Mouse (Mus musculus): ENCODE data around the gene Gm27021. TPM values are rescaled to one million over a fixed set of nuclear protein-coding genes. Genes with fewer than 3 reads are reported as not detected.

The Gm27021 gene
- polyA plus RNA-seq, 1 experiment from 2014 or later: 2.7 TPM

- 2% methylated on average over 40 of the region's 42 CpGs for WGBS
- no peak; the same call in 1 of the 2 replicates for ATAC-seq (ENCODE audit: insufficient number of reproducible peaks, insufficient read depth, low FRiP score, low TSS enrichment, low read depth)
- Histone ChIP-seq H3K4me3 (replicated peaks) (peak overlapping the region; percentile 74), H3K9ac (replicated peaks) (peak overlapping the region; percentile 80), H3K9me3 (peaks cover 7% of the 10 kb centered on the region), H3K36me3 (no peaks in the 10 kb centered on the region; the same call in 1 of the 2 replicates), H3K27me3 (peaks cover 38% of the 10 kb centered on the region), H3K4me2 (peak overlapping the region; percentile 99), H3K4me1 (replicated peaks) (peaks cover 26% of the 10 kb centered on the region), H3K27ac (no peak overlapping the region)
Observed at GRCm38 (mm10) chr8:120634329-120634839, 33.5 kb downstream of the Gm27021 start.

GRCm38 (mm10) chr8:120633665-120634271 is 34.1 kb downstream of the Gm27021 start:
- Histone ChIP-seq H3K9me3 (peaks cover 7% of the 10 kb centered on the region), H3K4me2 (peak overlapping the region; percentile 99), H3K4me3 (replicated peaks) (peak overlapping the region; percentile 74), H3K4me1 (replicated peaks) (peaks cover 26% of the 10 kb centered on the region), H3K27ac (no peak overlapping the region), H3K27me3 (peaks cover 38% of the 10 kb centered on the region), H3K36me3 (no peaks in the 10 kb centered on the region; the same call in 1 of the 2 replicates), H3K9ac (replicated peaks) (peak overlapping the region; percentile 80)
- peak; percentile 35; the same call in 1 of the 2 replicates for ATAC-seq (ENCODE audit: insufficient number of reproducible peaks, insufficient read depth, low FRiP score, low TSS enrichment, low read depth)
- under 1% methylated on average over 43 of the region's 44 CpGs for WGBS

GRCm38 (mm10) chr8:120632969-120633664 is 34.8 kb downstream of the Gm27021 start:
- peak overlapping the region; percentile 99 for H3K4me2 ChIP-seq
- WGBS: 33% methylated on average over 17 of the region's 17 CpGs
- no peak for ATAC-seq (ENCODE audit: insufficient number of reproducible peaks, insufficient read depth, low FRiP score, low TSS enrichment, low read depth)
- H3K27me3 ChIP-seq: peaks cover 38% of the 10 kb centered on the region
- peak overlapping the region; percentile 74 for H3K4me3 ChIP-seq (replicated peaks)
- peaks cover 26% of the 10 kb centered on the region for H3K4me1 ChIP-seq (replicated peaks)
- no peaks in the 10 kb centered on the region; the same call in 1 of the 2 replicates for H3K36me3 ChIP-seq
- peaks cover 7% of the 10 kb centered on the region for H3K9me3 ChIP-seq
- no peak overlapping the region for H3K27ac ChIP-seq
- peak overlapping the region; percentile 80; the same call in 1 of the 2 replicates for H3K9ac ChIP-seq (replicated peaks)

- H3K4me1 ChIP-seq (replicated peaks): peaks cover 26% of the 10 kb centered on the region
- 80% methylated on average over 21 of the region's 21 CpGs for WGBS
- H3K4me2 ChIP-seq: no peak overlapping the region
- peaks cover 38% of the 10 kb centered on the region for H3K27me3 ChIP-seq
- H3K4me3 ChIP-seq (replicated peaks): no peak overlapping the region
- no peak overlapping the region for H3K9ac ChIP-seq (replicated peaks)
- ATAC-seq (ENCODE audit: insufficient number of reproducible peaks, insufficient read depth, low FRiP score, low TSS enrichment, low read depth): no peak
- no peaks in the 10 kb centered on the region; the same call in 1 of the 2 replicates for H3K36me3 ChIP-seq
- H3K9me3 ChIP-seq: peaks cover 7% of the 10 kb centered on the region
- no peak overlapping the region for H3K27ac ChIP-seq
Observed at GRCm38 (mm10) chr8:120631441-120632375, 36.2 kb downstream of the Gm27021 start.

- H3K27ac ChIP-seq: no peak overlapping the region
- no peak overlapping the region for H3K9ac ChIP-seq (replicated peaks)
- WGBS: 36% methylated on average over 6 of the region's 6 CpGs
- no peak overlapping the region for H3K4me3 ChIP-seq (replicated peaks)
- peaks cover 7% of the 10 kb centered on the region for H3K9me3 ChIP-seq
- no peak overlapping the region for H3K4me2 ChIP-seq
- no peaks in the 10 kb centered on the region; the same call in 1 of the 2 replicates for H3K36me3 ChIP-seq
- ATAC-seq (ENCODE audit: insufficient number of reproducible peaks, insufficient read depth, low FRiP score, low TSS enrichment, low read depth): no peak
- peaks cover 26% of the 10 kb centered on the region for H3K4me1 ChIP-seq (replicated peaks)
- peaks cover 38% of the 10 kb centered on the region for H3K27me3 ChIP-seq
Observed at GRCm38 (mm10) chr8:120630848-120631247, 37.0 kb downstream of the Gm27021 start.

- Histone ChIP-seq H3K27me3 (peaks cover 33% of the 10 kb centered on the region), H3K4me2 (no peak overlapping the region), H3K4me3 (replicated peaks) (no peak overlapping the region), H3K27ac (no peak overlapping the region), H3K36me3 (no peaks in the 10 kb centered on the region; the same call in 1 of the 2 replicates), H3K9ac (replicated peaks) (no peak overlapping the region), H3K4me1 (replicated peaks) (peaks cover 26% of the 10 kb centered on the region), H3K9me3 (peaks cover 7% of the 10 kb centered on the region)
- WGBS: 55% methylated on average over 5 of the region's 5 CpGs
- ATAC-seq (ENCODE audit: insufficient number of reproducible peaks, insufficient read depth, low FRiP score, low TSS enrichment, low read depth): no peak
Observed at GRCm38 (mm10) chr8:120630031-120630430, 37.8 kb downstream of the Gm27021 start.

- WGBS: 91% methylated on average over 5 of the region's 5 CpGs
- no peak overlapping the region for H3K27ac ChIP-seq
- no peak overlapping the region for H3K9ac ChIP-seq (replicated peaks)
- peaks cover under 1% of the 10 kb centered on the region for H3K9me3 ChIP-seq
- no peak for ATAC-seq (ENCODE audit: insufficient number of reproducible peaks, insufficient read depth, low FRiP score, low TSS enrichment, low read depth)
- no peak overlapping the region for H3K4me3 ChIP-seq (replicated peaks)
- peaks cover 6% of the 10 kb centered on the region for H3K27me3 ChIP-seq
- H3K4me2 ChIP-seq: no peak overlapping the region
- H3K4me1 ChIP-seq (replicated peaks): peaks cover 14% of the 10 kb centered on the region; the same call in 1 of the 2 replicates
- H3K36me3 ChIP-seq: no peaks in the 10 kb centered on the region
Observed at GRCm38 (mm10) chr8:120627298-120627697, 40.6 kb downstream of the Gm27021 start.

GRCm38 (mm10) chr8:120626461-120626860 is 41.4 kb downstream of the Gm27021 start:
- H3K9ac ChIP-seq (replicated peaks): no peak overlapping the region
- WGBS: 57% methylated on average over 11 of the region's 11 CpGs
- peaks cover 6% of the 10 kb centered on the region; the same call in 1 of the 2 replicates for H3K27me3 ChIP-seq
- no peak overlapping the region for H3K27ac ChIP-seq
- peaks cover 15% of the 10 kb centered on the region; the same call in 1 of the 2 replicates for H3K4me1 ChIP-seq (replicated peaks)
- ATAC-seq (ENCODE audit: insufficient number of reproducible peaks, insufficient read depth, low FRiP score, low TSS enrichment, low read depth): no peak
- H3K4me3 ChIP-seq (replicated peaks): no peak overlapping the region
- H3K9me3 ChIP-seq: no peaks in the 10 kb centered on the region
- no peaks in the 10 kb centered on the region for H3K36me3 ChIP-seq
- H3K4me2 ChIP-seq: no peak overlapping the region

GRCm38 (mm10) chr8:120623608-120624007 is 44.3 kb downstream of the Gm27021 start:
- ATAC-seq (ENCODE audit: insufficient number of reproducible peaks, insufficient read depth, low FRiP score, low TSS enrichment, low read depth): no peak
- Histone ChIP-seq H3K4me2 (no peak overlapping the region), H3K4me1 (replicated peaks) (0 out of 2 replicates have a peak, but pooled peaks cover 11% of the 10 kb centered on the region), H3K27ac (no peak overlapping the region), H3K9me3 (no peaks in the 10 kb centered on the region), H3K4me3 (replicated peaks) (no peak overlapping the region), H3K27me3 (no peaks in the 10 kb centered on the region; the same call in 1 of the 2 replicates), H3K9ac (replicated peaks) (no peak overlapping the region), H3K36me3 (no peaks in the 10 kb centered on the region)
- WGBS: 26% methylated on average over 2 of the region's 2 CpGs

- H3K27ac ChIP-seq: no peak overlapping the region
Observed at GRCm38 (mm10) chr8:120622161-120622560, 45.7 kb downstream of the Gm27021 start.

More at GRCm38 (mm10) chr8:120622161-120622560, 45.7 kb downstream of the Gm27021 start:
- 72% methylated on average over 14 of the region's 14 CpGs for WGBS
- H3K4me1 ChIP-seq (replicated peaks): peaks cover 14% of the 10 kb centered on the region
- no peaks in the 10 kb centered on the region for H3K9me3 ChIP-seq
- ATAC-seq (ENCODE audit: insufficient number of reproducible peaks, insufficient read depth, low FRiP score, low TSS enrichment, low read depth): no peak
- H3K4me2 ChIP-seq: no peak overlapping the region
- H3K27me3 ChIP-seq: no peaks in the 10 kb centered on the region; the same call in 1 of the 2 replicates
- no peak overlapping the region for H3K9ac ChIP-seq (replicated peaks)
- no peaks in the 10 kb centered on the region for H3K36me3 ChIP-seq
- no peak overlapping the region for H3K4me3 ChIP-seq (replicated peaks)
